ENCODE assay signal across 8 mouse cellular contexts in the genomic region with DNA sequence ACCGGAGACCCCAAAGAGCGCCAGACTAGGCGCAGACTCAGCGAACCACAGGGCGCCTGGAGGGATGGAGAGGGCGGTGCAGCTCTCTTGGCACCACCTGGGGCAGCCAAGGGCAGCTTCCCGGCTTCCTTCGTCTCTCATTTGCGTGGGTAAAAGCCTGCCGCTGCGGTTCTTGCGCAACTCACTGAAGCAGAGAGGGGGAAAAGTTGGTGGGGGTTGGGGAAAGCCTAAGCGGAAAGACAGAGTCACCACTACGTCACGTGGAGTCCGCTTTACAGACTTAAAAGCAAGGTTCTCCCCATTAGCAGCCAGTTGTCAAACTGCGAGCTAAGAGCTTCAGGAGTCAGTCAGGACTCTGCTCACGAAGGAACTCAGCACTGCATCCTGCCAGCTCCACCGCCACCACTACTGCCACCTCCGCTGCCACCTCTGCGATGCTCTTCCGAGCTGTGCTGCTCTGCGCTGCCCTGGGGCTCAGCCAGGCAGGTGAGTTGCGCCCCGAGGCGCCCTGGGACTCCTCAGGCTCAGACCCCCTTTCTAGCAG. TPM values are rescaled to one million over a fixed set of nuclear protein-coding genes. Genes with fewer than 3 reads are reported as not detected.
A peak's percentile ranks its signal among the peaks of the same experiment; 100 is the strongest.
DNase-seq lines count a peak whose midpoint lies in the region; ATAC-seq and TF ChIP-seq lines count a peak whose summit lies in the region.

A gene (plus strand): TSS at position 242 of the 544 bp plus-strand sequence.

- H3K79me2 ChIP-seq in myocyte (ENCODE audit: control insufficient read depth, insufficient read depth), result peaks cover 39% of the 10 kb centered on the region

- ATAC-seq in embryonic facial prominence, embryonic 13.5 days (ENCODE audit: insufficient number of reproducible peaks, insufficient read depth, low FRiP score, low TSS enrichment, low read depth), result peak; percentile 84
- ATAC-seq in heart, embryonic 11.5 days (replicated peaks; ENCODE audit: insufficient number of reproducible peaks, low FRiP score, low TSS enrichment), result peak; percentile 35; the same call in 1 of the 2 replicates
- peak; percentile 92 for ATAC-seq in kidney, postnatal 0 days (replicated peaks; ENCODE audit: low FRiP score, low read depth)
- peak; percentile 47; the same call in 1 of the 2 replicates for ATAC-seq in liver, embryonic 14.5 days (ENCODE audit: insufficient read depth)

- TF ChIP-seq POLR2A in cerebellum, adult 2 months (IDR thresholded peaks at IDR 0.05; ENCODE audit: borderline replicate concordance, insufficient read depth, low read length), result no peak
- peak; percentile 90 for TF ChIP-seq POLR2A in myocyte (IDR thresholded peaks at IDR 0.05; ENCODE audit: insufficient read length, low read depth)

- under 1% methylated on average over 26 of the region's 26 CpGs for WGBS in cerebellum, adult 2 months
- 1% methylated on average over 26 of the region's 26 CpGs for WGBS in embryonic facial prominence, embryonic 13.5 days
- WGBS in heart, embryonic 11.5 days (ENCODE audit: insufficient replicate concordance), result 1% methylated on average over 26 of the region's 26 CpGs
- 1% methylated on average over 26 of the region's 26 CpGs for WGBS in kidney, postnatal 0 days
- under 1% methylated on average over 26 of the region's 26 CpGs for WGBS in liver, embryonic 14.5 days (ENCODE audit: insufficient replicate concordance)

- no peak for TF ChIP-seq CTCF in cerebellum, adult 2 months (IDR thresholded peaks at IDR 0.05; ENCODE audit: borderline replicate concordance, insufficient read depth, low read depth, low read length)
- peak; percentile 37 for TF ChIP-seq CTCF in kidney, postnatal 0 days (IDR thresholded peaks at IDR 0.05; ENCODE audit: low read depth)
- 0 out of 2 replicates have a peak, but pooled peaks have one; percentile 9 for TF ChIP-seq CTCF in liver, embryonic 14.5 days (IDR thresholded peaks at IDR 0.05; ENCODE audit: low read depth)

- H3ac ChIP-seq in myocyte (ENCODE audit: control insufficient read depth, insufficient read length), result peak within 1 kb of the TSS; percentile 28

- H3K27ac ChIP-seq in cerebellum, adult 2 months (ENCODE audit: insufficient read depth, low read length), result no peak within 1 kb of the TSS
- no peak within 1 kb of the TSS for H3K27ac ChIP-seq in embryonic facial prominence, embryonic 13.5 days
- no peak within 1 kb of the TSS for H3K27ac ChIP-seq in heart, embryonic 11.5 days (ENCODE audit: low read depth, low read length)
- no peak within 1 kb of the TSS for H3K27ac ChIP-seq in kidney, postnatal 0 days
- no peak within 1 kb of the TSS for H3K27ac ChIP-seq in liver, embryonic 14.5 days

- peak within 1 kb of the TSS; percentile 82 for H3K4me2 ChIP-seq in embryonic facial prominence, embryonic 13.5 days
- H3K4me2 ChIP-seq in heart, embryonic 11.5 days, result peak within 1 kb of the TSS; percentile 75
- H3K4me2 ChIP-seq in kidney, postnatal 0 days (ENCODE audit: low read length), result peak within 1 kb of the TSS; percentile 79
- peak within 1 kb of the TSS; percentile 52 for H3K4me2 ChIP-seq in liver, embryonic 14.5 days (ENCODE audit: low read depth)
- H3K4me2 ChIP-seq in myocyte (ENCODE audit: low read depth), result peak within 1 kb of the TSS; percentile 71

- H3K4me1 ChIP-seq in cerebellum, adult 2 months (ENCODE audit: control insufficient read depth, insufficient read depth, low read length), result no peaks in the 10 kb centered on the region
- peaks cover 8% of the 10 kb centered on the region for H3K4me1 ChIP-seq in embryonic facial prominence, embryonic 13.5 days
- peaks cover 4% of the 10 kb centered on the region for H3K4me1 ChIP-seq in heart, embryonic 11.5 days (ENCODE audit: control insufficient read depth, insufficient read depth, low read length)
- H3K4me1 ChIP-seq in kidney, postnatal 0 days (replicated peaks; ENCODE audit: insufficient read depth, low read length), result peaks cover 4% of the 10 kb centered on the region; the same call in 1 of the 2 replicates
- H3K4me1 ChIP-seq in liver, embryonic 14.5 days (replicated peaks; ENCODE audit: control insufficient read depth in 2 of 2, insufficient read depth in 2 of 2, low read length in 1 of 2), result no peaks in the 10 kb centered on the region

- H3K36me3 ChIP-seq in embryonic facial prominence, embryonic 13.5 days, result no peaks in the 10 kb centered on the region
- no peaks in the 10 kb centered on the region for H3K36me3 ChIP-seq in heart, embryonic 11.5 days (ENCODE audit: control insufficient read depth, insufficient read depth, low read length)
- H3K36me3 ChIP-seq in kidney, postnatal 0 days (ENCODE audit: insufficient read depth, low read length), result no peaks in the 10 kb centered on the region
- H3K36me3 ChIP-seq in liver, embryonic 14.5 days (replicated peaks; ENCODE audit: control insufficient read depth, insufficient read depth, low read depth), result no peaks in the 10 kb centered on the region
- peaks cover 27% of the 10 kb centered on the region for H3K36me3 ChIP-seq in myocyte (ENCODE audit: control insufficient read depth, insufficient read depth)

- peak within 1 kb of the TSS; percentile 73 for H3K9ac ChIP-seq in embryonic facial prominence, embryonic 13.5 days
- 0 out of 2 replicates have a peak within 1 kb of the TSS, but pooled peaks have one; percentile 43 for H3K9ac ChIP-seq in heart, embryonic 11.5 days (ENCODE audit: low read depth, low read length)
- peak within 1 kb of the TSS; percentile 44 for H3K9ac ChIP-seq in kidney, postnatal 0 days (ENCODE audit: low read depth, low read length)
- H3K9ac ChIP-seq in liver, embryonic 14.5 days (replicated peaks), result no peak within 1 kb of the TSS

- TF ChIP-seq EP300 in liver, embryonic 14.5 days (IDR thresholded peaks at IDR 0.05; ENCODE audit: low read depth), result no peak

- no peaks in the 10 kb centered on the region for H3K9me3 ChIP-seq in embryonic facial prominence, embryonic 13.5 days
- H3K9me3 ChIP-seq in heart, embryonic 11.5 days (replicated peaks; ENCODE audit: control insufficient read depth, low read length), result no peaks in the 10 kb centered on the region
- no peaks in the 10 kb centered on the region for H3K9me3 ChIP-seq in kidney, postnatal 0 days (replicated peaks; ENCODE audit: low read length)
- H3K9me3 ChIP-seq in liver, embryonic 14.5 days (ENCODE audit: control insufficient read depth, low read length), result no peaks in the 10 kb centered on the region

- H3K27me3 ChIP-seq in cerebellum, adult 2 months (ENCODE audit: control insufficient read depth, insufficient read depth, low read length), result no peaks in the 10 kb centered on the region
- H3K27me3 ChIP-seq in embryonic facial prominence, embryonic 13.5 days, result no peaks in the 10 kb centered on the region
- no peaks in the 10 kb centered on the region for H3K27me3 ChIP-seq in heart, embryonic 11.5 days (ENCODE audit: control insufficient read depth, insufficient read depth, low read length)
- no peaks in the 10 kb centered on the region for H3K27me3 ChIP-seq in kidney, postnatal 0 days (ENCODE audit: insufficient read depth, low read length)
- H3K27me3 ChIP-seq in liver, embryonic 14.5 days (ENCODE audit: control insufficient read depth, insufficient read depth, low read length), result no peaks in the 10 kb centered on the region
- no peaks in the 10 kb centered on the region for H3K27me3 ChIP-seq in myocyte (ENCODE audit: control insufficient read depth, insufficient read depth, insufficient read length)

- H3K4me3 ChIP-seq in cerebellum, adult 2 months (replicated peaks; ENCODE audit: insufficient read depth, low read depth, low read length), result peak within 1 kb of the TSS; percentile 27
- H3K4me3 ChIP-seq in embryonic facial prominence, embryonic 13.5 days, result peak within 1 kb of the TSS; percentile 51
- H3K4me3 ChIP-seq in heart, embryonic 11.5 days (ENCODE audit: low read depth, low read length), result peak within 1 kb of the TSS; percentile 48
- peak within 1 kb of the TSS; percentile 41 for H3K4me3 ChIP-seq in kidney, postnatal 0 days (replicated peaks; ENCODE audit: low read depth, low read length)
- H3K4me3 ChIP-seq in liver, embryonic 14.5 days (ENCODE audit: insufficient read depth in 1 of 2, low read depth in 2 of 2, low read length in 2 of 2), result peak within 1 kb of the TSS; percentile 29 to 51
- H3K4me3 ChIP-seq in myocyte, result peak within 1 kb of the TSS; percentile 79

- no peak for DNase-seq in cerebellum, adult 2 months
- DNase-seq in cerebellum, adult 9-10 months, result no peak
- DNase-seq in kidney, postnatal 0 days (ENCODE audit: low spot score), result peak; percentile 72
- peak in 1 of 3 experiments; percentile 13 for DNase-seq in liver, embryonic 14.5 days (ENCODE audit: low read depth in 3 of 3, low spot score in 3 of 3)
- DNase-seq in telencephalon, adult 2 months (ENCODE audit: low read depth, low spot score), result peak; percentile 50

TF ChIP-seq in myocyte, 11 proteins besides CTCF, POLR2A, EP300 and RAD21:
- TF ChIP-seq POLR2AphosphoS2 (IDR thresholded peaks at IDR 0.05; ENCODE audit: insufficient read length, low read depth) (peak; percentile 93), MYOD1 (IDR thresholded peaks at IDR 0.05; ENCODE audit: control insufficient read depth in 1 of 3, insufficient read length in 2 of 3, low read depth in 2 of 3) (peak in 1 of 3 experiments; percentile 4), MYOG (IDR thresholded peaks at IDR 0.05; ENCODE audit: control insufficient read depth in 1 of 3, insufficient read depth in 1 of 3, insufficient read length in 2 of 3, low read depth in 2 of 3) (no peak), CEBPB (IDR thresholded peaks at IDR 0.05; ENCODE audit: insufficient read depth, poor library complexity, severe bottlenecking) (peak; percentile 100), USF1 (IDR thresholded peaks at IDR 0.05; ENCODE audit: low read depth) (peak; percentile 86)

RNA-seq across cellular contexts. Expression of the gene that starts here (rescaled TPM):
- polyA plus RNA-seq in cerebellum, adult 2 months (2012; rRNA removed), result 0.41 and 0.54 TPM in 2 replicates
- 0.11 and 0.22 TPM in 2 replicates for polyA plus RNA-seq in embryonic facial prominence, embryonic 13.5 days (2015; fragmentation: Nextera tagmentation; extraction: Ambion mirVana)
- 0.07 and 0.52 TPM in 2 replicates for polyA plus RNA-seq in heart, embryonic 11.5 days (2014; fragmentation: Nextera tagmentation; extraction: Ambion mirVana)
- polyA plus RNA-seq in kidney, postnatal 0 days (2015; fragmentation: Nextera tagmentation; extraction: Ambion mirVana), result 1.5 and 1.8 TPM in 2 replicates
- polyA plus RNA-seq in liver, embryonic 14.5 days (2012; rRNA removed), result 0.02 TPM in 2 replicates
- polyA plus RNA-seq in liver, embryonic 14.5 days (2014; fragmentation: Nextera tagmentation; extraction: Ambion mirVana), result 0.03 and 0.04 TPM in 2 replicates
- 10.5 TPM for polyA plus RNA-seq in myocyte (2012; fragmentation: generic; extraction: Trizol)

Comparison
In these comparisons a context has a peak if more than half of its experiments do, and no peak if none do; other contexts are left out.
1. Peak in ATAC-seq, H3K4me3 ChIP-seq, H3K9ac ChIP-seq and H3K4me2 ChIP-seq in embryonic facial prominence, embryonic 13.5 days; RNA of the gene not detected or under 1 TPM.
2. Peak in ATAC-seq, H3K4me3 ChIP-seq, H3K9ac ChIP-seq and H3K4me2 ChIP-seq in heart, embryonic 11.5 days; RNA of the gene not detected or under 1 TPM.
3. Peak in ATAC-seq, H3K4me3 ChIP-seq and H3K4me2 ChIP-seq in liver, embryonic 14.5 days; RNA of the gene not detected or under 1 TPM.
4. DNase-seq: peak in kidney, postnatal 0 days (single experiment) and telencephalon, adult 2 months (single experiment); none in cerebellum, adult 2 months (0 of 2) and cerebellum, adult 9-10 months (single experiment).
5. H3K4me3 ChIP-seq: peak in every context shown above with its lines; median percentile 79 in myocyte; 51 in embryonic facial prominence, embryonic 13.5 days; 48 in heart, embryonic 11.5 days; 41 in kidney, postnatal 0 days; 40 in liver, embryonic 14.5 days; 27 in cerebellum, adult 2 months.
6. ATAC-seq: peak in every context shown above with its lines; median percentile 92 in kidney, postnatal 0 days; 84 in embryonic facial prominence, embryonic 13.5 days; 47 in liver, embryonic 14.5 days; 35 in heart, embryonic 11.5 days.
7. Peak in every context shown above with its lines, with median percentiles within 50 percentile points of each other: H3K4me2 ChIP-seq.